Mouse (Mus musculus) stomach, postnatal 0 days (tissue): Measurements from ENCODE around the gene Scyl2. TPM values are rescaled to one million over a fixed set of nuclear protein-coding genes. Genes with fewer than 3 reads are reported as not detected.
A peak's percentile ranks its signal among the peaks of the same experiment; 100 is the strongest.

Experiments used
- ATAC-seq: fragments of 200-750 bp; cut with Nextera tagmentation; 2 replicates; pipeline ENCODE4 v1.8.0; 2017; ENCODE audit not compliant: low FRiP score, low TSS enrichment
- DNase-seq: peaks from one replicate; pipeline ENCODE4 v3.0.0-alpha.2; 2016; ENCODE audit warnings: low spot score
- H3K27ac ChIP-seq: fragments of 300-500 bp; sonication (generic); replicated peaks from 2 replicates; pipeline ENCODE4 v1.5.1; 2014; ENCODE audit warnings: mild to moderate bottlenecking, control low read depth
- H3K27me3 ChIP-seq: fragments of 300-500 bp; sonication (generic); 2 replicates; pipeline ENCODE4 v1.6.1; 2014; ENCODE audit warnings: low read length; ENCODE audit not compliant: control insufficient read depth, insufficient read depth
- H3K36me3 ChIP-seq: fragments of 300-500 bp; sonication (generic); 2 replicates; pipeline ENCODE4 v1.6.1; 2014; ENCODE audit warnings: low read length, mixed read lengths; ENCODE audit not compliant: control insufficient read depth, insufficient read depth
- H3K4me1 ChIP-seq: fragments of 300-500 bp; sonication (generic); replicated peaks from 2 replicates; pipeline ENCODE4 v1.6.1; 2014; ENCODE audit warnings: antibody characterized with exemption; ENCODE audit not compliant: control insufficient read depth, insufficient read depth
- H3K4me2 ChIP-seq: fragments of 300-500 bp; sonication (generic); replicated peaks from 2 replicates; pipeline ENCODE4 v1.6.1; 2014; ENCODE audit warnings: low read depth, mild to moderate bottlenecking, control low read depth, moderate library complexity
- H3K4me3 ChIP-seq: fragments of 300-500 bp; sonication (generic); 2 replicates; pipeline ENCODE4 v1.5.1; 2014; ENCODE audit warnings: low read depth, low read length, control low read depth
- H3K9ac ChIP-seq: fragments of 300-500 bp; sonication (generic); 2 replicates; pipeline ENCODE4 v1.6.1; 2014; ENCODE audit warnings: mild to moderate bottlenecking, low read length, control low read depth, mixed read lengths
- H3K9me3 ChIP-seq: fragments of 300-500 bp; sonication (generic); 2 replicates; pipeline ENCODE4 v1.6.1; 2016; ENCODE audit warnings: low read length; ENCODE audit not compliant: control insufficient read depth
- CTCF ChIP-seq: IDR thresholded peaks from 2 replicates; pipeline ENCODE4 v1.5.1; 2016; ENCODE audit warnings: antibody characterized with exemption, low read depth, mild to moderate bottlenecking, moderate library complexity
- EP300 ChIP-seq: optimal IDR thresholded peaks from 2 replicates; pipeline ENCODE3; 2016; ENCODE audit warnings: antibody characterized with exemption
- WGBS: fragments of 180-500 bp; shearing (Covaris S2); extraction: QIAGEN DNeasy Blood & Tissue Kit; methylation state at CpG from one replicate; pipeline ENCODE4 v1.1.7; 2014; 5-methylcytosine and 5-hydroxymethylcytosine counted together
- polyA plus RNA-seq: library from polyadenylated mRNA; unstranded; fragments of >200 nt; fragmentation: Nextera tagmentation; extraction: Ambion mirVana; gene quantifications from 2 replicates; pipeline ENCODE4 v1.2.1, GENCODE M21; 2015

Scyl2 gene
- polyA plus RNA-seq, 1 experiment from 2014 or later, result 5.3 TPM

- DNase-seq (no peak), ATAC-seq (no peak)
- TF ChIP-seq EP300, result no peak
- TF ChIP-seq CTCF, result no peak
- Histone ChIP-seq H3K27ac (no peak overlapping the region), H3K4me2 (no peak overlapping the region), H3K9ac (no peak overlapping the region), H3K4me1 (no peaks in the 10 kb centered on the region), H3K36me3 (peaks cover 22% of the 10 kb centered on the region), H3K9me3 (no peaks in the 10 kb centered on the region), H3K27me3 (no peaks in the 10 kb centered on the region), H3K4me3 (no peak overlapping the region)
- 85% methylated on average over 8 of the region's 8 CpGs for WGBS
These were observed 33.2 kb downstream of the Scyl2 start for GRCm38 (mm10) chr10:89652912-89653311.

DNA sequence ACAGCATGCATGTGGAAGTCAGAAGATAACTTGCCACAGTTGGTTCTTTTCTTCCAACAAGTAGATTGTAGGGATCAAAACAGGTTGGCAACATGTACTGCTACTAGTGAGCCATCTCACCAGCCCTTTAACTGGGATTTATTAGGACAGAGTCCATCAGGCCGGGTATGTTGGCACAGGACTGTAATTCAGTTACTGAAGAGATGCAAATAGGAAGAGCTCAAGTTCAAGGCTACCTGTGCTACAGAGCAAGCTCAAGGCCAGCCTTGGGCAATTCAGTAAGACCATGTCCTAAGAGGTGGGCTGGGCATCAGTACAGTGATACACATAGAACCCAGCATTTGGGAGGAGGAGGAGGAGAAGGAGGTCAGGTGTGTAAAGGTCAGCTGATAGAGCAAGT, 34.4 kb downstream of the Scyl2 start:
- Histone ChIP-seq H3K27me3 (no peaks in the 10 kb centered on the region), H3K9me3 (no peaks in the 10 kb centered on the region), H3K36me3 (peaks cover 18% of the 10 kb centered on the region), H3K27ac (no peak overlapping the region), H3K4me2 (no peak overlapping the region), H3K4me3 (no peak overlapping the region), H3K9ac (no peak overlapping the region), H3K4me1 (no peaks in the 10 kb centered on the region)
- ATAC-seq, result no peak
- no peak for DNase-seq
- TF ChIP-seq CTCF, result no peak
- TF ChIP-seq EP300, result no peak
- 86% methylated on average over 1 of the region's 1 CpGs for WGBS

- 84% methylated on average over 9 of the region's 9 CpGs for WGBS
- Histone ChIP-seq H3K27me3 (no peaks in the 10 kb centered on the region), H3K9ac (no peak overlapping the region), H3K4me3 (no peak overlapping the region), H3K36me3 (peaks cover 22% of the 10 kb centered on the region), H3K4me2 (no peak overlapping the region), H3K9me3 (no peaks in the 10 kb centered on the region), H3K27ac (no peak overlapping the region), H3K4me1 (no peaks in the 10 kb centered on the region)
- no peak for TF ChIP-seq EP300
- TF ChIP-seq CTCF, result no peak
- DNase-seq, result no peak
- no peak for ATAC-seq
These were observed 39.2 kb downstream of the Scyl2 start for GRCm38 (mm10) chr10:89646918-89647317.

GRCm38 (mm10) chr10:89637001-89637400, 49.1 kb downstream of the Scyl2 start:
- H3K36me3 ChIP-seq, result peaks cover 14% of the 10 kb centered on the region
- 70% methylated on average over 3 of the region's 3 CpGs for WGBS
- no peak overlapping the region for H3K4me2 ChIP-seq
- no peak for DNase-seq
- H3K9ac ChIP-seq, result no peak overlapping the region
- no peaks in the 10 kb centered on the region for H3K4me1 ChIP-seq
- ATAC-seq, result no peak
- TF ChIP-seq CTCF (no peak), EP300 (no peak)
- no peak overlapping the region for H3K4me3 ChIP-seq
- H3K27me3 ChIP-seq, result no peaks in the 10 kb centered on the region
- no peak overlapping the region for H3K27ac ChIP-seq
- no peaks in the 10 kb centered on the region for H3K9me3 ChIP-seq

GRCm38 (mm10) chr10:89635018-89635417, 51.1 kb downstream of the Scyl2 start:
- TF ChIP-seq CTCF, result peak; percentile 56
- no peak for TF ChIP-seq EP300
- H3K4me3 ChIP-seq, result no peak overlapping the region
- no peak overlapping the region for H3K9ac ChIP-seq
- no peak for ATAC-seq
- H3K27ac ChIP-seq, result no peak overlapping the region
- H3K4me2 ChIP-seq, result no peak overlapping the region
- 85% methylated on average over 5 of the region's 5 CpGs for WGBS
- no peaks in the 10 kb centered on the region for H3K27me3 ChIP-seq
- H3K4me1 ChIP-seq, result no peaks in the 10 kb centered on the region
- no peaks in the 10 kb centered on the region for H3K9me3 ChIP-seq
- no peaks in the 10 kb centered on the region for H3K36me3 ChIP-seq
- DNase-seq, result peak; percentile 26

GRCm38 (mm10) chr10:89633736-89634426, 52.2 kb downstream of the Scyl2 start:
- Histone ChIP-seq H3K9ac (no peak overlapping the region), H3K27ac (no peak overlapping the region), H3K9me3 (no peaks in the 10 kb centered on the region), H3K27me3 (no peaks in the 10 kb centered on the region), H3K4me2 (no peak overlapping the region), H3K4me1 (no peaks in the 10 kb centered on the region), H3K4me3 (no peak overlapping the region), H3K36me3 (no peaks in the 10 kb centered on the region)
- WGBS, result 82% methylated on average over 7 of the region's 7 CpGs
- no peak for TF ChIP-seq CTCF
- TF ChIP-seq EP300, result no peak
- DNase-seq, result peak; percentile 28
- ATAC-seq, result peak; percentile 72; the same call in 1 of the 2 replicates
